Mouse (Mus musculus) embryonic facial prominence, embryonic 14.5 days (tissue): Measurements from ENCODE around the gene Ttc28. TPM values are rescaled to one million over a fixed set of nuclear protein-coding genes. Genes with fewer than 3 reads are reported as not detected.

Experiments
- ATAC-seq: fragments of 200-750 bp; cut with Nextera tagmentation; 2 replicates; pipeline ENCODE4 v1.8.0; 2017; ENCODE audit warnings: low read depth, moderate number of reproducible peaks, moderate TSS enrichment
- DNase-seq: peaks from one replicate; pipeline ENCODE4 v3.0.0-alpha.2; 2015; ENCODE audit warnings: low spot score
- H3K27ac ChIP-seq: fragments of 300-500 bp; sonication (generic); replicated peaks from 2 replicates; pipeline ENCODE4 v1.5.1; 2014; ENCODE audit warnings: low read depth, mild to moderate bottlenecking, low read length, moderate library complexity
- H3K27me3 ChIP-seq: fragments of 300-500 bp; sonication (generic); replicated peaks from 2 replicates; pipeline ENCODE4 v1.6.1; 2014; ENCODE audit warnings: low read length; ENCODE audit not compliant: control insufficient read depth, insufficient read depth
- H3K36me3 ChIP-seq: fragments of 300-500 bp; sonication (generic); 2 replicates; pipeline ENCODE4 v1.6.1; 2014; ENCODE audit warnings: low read length, mixed read lengths; ENCODE audit not compliant: control insufficient read depth, insufficient read depth
- H3K4me1 ChIP-seq: fragments of 300-500 bp; sonication (generic); 2 replicates; pipeline ENCODE4 v1.6.1; 2014; ENCODE audit warnings: antibody characterized with exemption, low read length; ENCODE audit not compliant: control insufficient read depth, insufficient read depth
- H3K4me2 ChIP-seq: fragments of 300-500 bp; sonication (generic); 2 replicates; pipeline ENCODE4 v1.6.1; 2014; ENCODE audit warnings: low read depth, mild to moderate bottlenecking, low read length, moderate library complexity, mixed read lengths
- H3K4me3 ChIP-seq: fragments of 300-500 bp; sonication (generic); 2 replicates; pipeline ENCODE4 v1.5.1; 2014; ENCODE audit warnings: low read depth, mild to moderate bottlenecking, low read length
- H3K9ac ChIP-seq: fragments of 300-500 bp; sonication (generic); 2 replicates; pipeline ENCODE4 v1.6.1; 2014; ENCODE audit warnings: low read depth, mild to moderate bottlenecking, low read length, moderate library complexity, mixed read lengths
- H3K9me3 ChIP-seq: fragments of 300-500 bp; sonication (generic); 2 replicates; pipeline ENCODE4 v1.6.1; 2016; ENCODE audit warnings: low read length; ENCODE audit not compliant: control insufficient read depth
- WGBS: fragments of 180-500 bp; shearing (Covaris S2); extraction: QIAGEN DNeasy Blood & Tissue Kit; methylation state at CpG from one replicate; pipeline ENCODE4 v1.1.7; 2014; 5-methylcytosine and 5-hydroxymethylcytosine counted together
- polyA plus RNA-seq: library from polyadenylated mRNA; unstranded; fragments of >200 nt; fragmentation: Nextera tagmentation; extraction: Ambion mirVana; gene quantifications from 2 replicates; pipeline ENCODE4 v1.2.1, GENCODE M21; 2014

The Ttc28 gene
- polyA plus RNA-seq, 1 experiment from 2014 or later: 17.4 TPM

GRCm38 (mm10) chr5:111214890-111215289 lies 335.3 kb downstream of the Ttc28 start:
- Histone ChIP-seq H3K4me1 (peaks cover 20% of the 10 kb centered on the region), H3K27ac (no peak overlapping the region)

DNA sequence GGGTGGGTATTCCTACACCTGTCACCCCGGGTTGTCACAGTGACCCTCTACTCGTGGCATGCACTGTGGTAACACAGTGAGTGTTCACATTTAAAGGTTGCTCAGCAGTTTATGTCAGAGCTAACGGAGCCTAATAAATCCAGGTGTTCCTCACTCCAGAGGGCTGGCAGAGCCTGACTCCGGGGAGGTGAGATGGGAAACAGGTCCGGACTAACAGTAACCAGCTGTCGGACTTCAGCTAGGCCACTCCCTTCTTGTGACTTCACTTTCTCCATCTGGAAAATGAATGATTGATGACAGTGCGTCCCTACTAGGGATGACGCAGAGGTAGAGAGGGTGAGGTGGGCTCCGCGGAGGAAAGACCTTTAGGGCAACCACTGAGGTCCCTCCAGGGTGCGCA lies 336.1 kb downstream of the Ttc28 start:
- H3K4me3 ChIP-seq: no peak overlapping the region
- no peaks in the 10 kb centered on the region for H3K9me3 ChIP-seq
- WGBS: 42% methylated on average over 11 of the region's 11 CpGs
- no peaks in the 10 kb centered on the region for H3K36me3 ChIP-seq
- H3K4me1 ChIP-seq: peaks cover 25% of the 10 kb centered on the region
- DNase-seq: no peak
- ATAC-seq: no peak
- no peak overlapping the region for H3K4me2 ChIP-seq
- no peaks in the 10 kb centered on the region for H3K27me3 ChIP-seq
- no peak overlapping the region for H3K9ac ChIP-seq
- no peak overlapping the region for H3K27ac ChIP-seq

More at GRCm38 (mm10) chr5:111214890-111215289, 335.3 kb downstream of the Ttc28 start:
- Histone ChIP-seq H3K9ac (no peak overlapping the region), H3K4me2 (no peak overlapping the region), H3K9me3 (no peaks in the 10 kb centered on the region), H3K36me3 (no peaks in the 10 kb centered on the region), H3K27me3 (no peaks in the 10 kb centered on the region), H3K4me3 (no peak overlapping the region)
- 53% methylated on average over 10 of the region's 13 CpGs for WGBS
- DNase-seq: no peak
- no peak for ATAC-seq

- Histone ChIP-seq H3K36me3 (no peaks in the 10 kb centered on the region), H3K27me3 (no peaks in the 10 kb centered on the region), H3K9ac (no peak overlapping the region), H3K4me3 (no peak overlapping the region), H3K27ac (no peak overlapping the region), H3K4me2 (no peak overlapping the region), H3K9me3 (no peaks in the 10 kb centered on the region), H3K4me1 (peaks cover 28% of the 10 kb centered on the region)
- DNase-seq (no peak), ATAC-seq (no peak)
- 61% methylated on average over 9 of the region's 9 CpGs for WGBS
These were observed 336.6 kb downstream of the Ttc28 start for GRCm38 (mm10) chr5:111216166-111216565.

- Histone ChIP-seq H3K4me2 (no peak overlapping the region), H3K4me3 (no peak overlapping the region), H3K9ac (no peak overlapping the region), H3K4me1 (peaks cover 30% of the 10 kb centered on the region), H3K27me3 (no peaks in the 10 kb centered on the region), H3K9me3 (no peaks in the 10 kb centered on the region), H3K36me3 (no peaks in the 10 kb centered on the region), H3K27ac (no peak overlapping the region)
- ATAC-seq (no peak), DNase-seq (no peak)
- 68% methylated on average over 18 of the region's 18 CpGs for WGBS
These were observed 338.0 kb downstream of the Ttc28 start for GRCm38 (mm10) chr5:111217447-111218110.

- Histone ChIP-seq H3K27ac (no peak overlapping the region), H3K4me1 (peaks cover 30% of the 10 kb centered on the region), H3K36me3 (peaks cover 4% of the 10 kb centered on the region), H3K9me3 (no peaks in the 10 kb centered on the region), H3K4me3 (no peak overlapping the region), H3K4me2 (no peak overlapping the region), H3K9ac (no peak overlapping the region), H3K27me3 (no peaks in the 10 kb centered on the region)
- ATAC-seq: no peak
- DNase-seq: no peak
- WGBS: 49% methylated on average over 6 of the region's 6 CpGs
These were observed 338.7 kb downstream of the Ttc28 start for GRCm38 (mm10) chr5:111218111-111218891.

DNA sequence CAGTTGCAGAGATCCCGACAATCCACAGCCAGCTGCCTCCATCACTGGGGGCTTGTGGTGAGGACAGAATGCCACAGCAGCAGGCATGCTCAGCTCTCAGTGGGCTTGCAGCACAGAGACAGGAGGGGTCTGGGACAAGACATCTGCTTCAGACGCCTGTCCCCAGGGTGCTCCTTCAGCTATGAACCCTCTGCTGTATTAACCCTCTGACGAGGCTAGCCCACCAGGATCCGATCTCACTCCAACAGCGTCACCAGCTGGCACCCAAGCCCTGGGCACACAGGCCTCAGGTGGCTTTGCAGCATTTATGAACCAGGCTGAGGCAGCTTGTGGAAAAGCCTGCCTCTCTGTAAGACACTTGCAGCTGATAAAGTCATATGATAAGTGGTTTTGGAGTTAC lies 339.4 kb downstream of the Ttc28 start:
- Histone ChIP-seq H3K4me2 (no peak overlapping the region), H3K4me3 (no peak overlapping the region), H3K9me3 (no peaks in the 10 kb centered on the region), H3K36me3 (peaks cover 11% of the 10 kb centered on the region), H3K27me3 (no peaks in the 10 kb centered on the region), H3K4me1 (peaks cover 24% of the 10 kb centered on the region), H3K9ac (no peak overlapping the region), H3K27ac (no peak overlapping the region)
- ATAC-seq (no peak), DNase-seq (no peak)
- 64% methylated on average over 5 of the region's 5 CpGs for WGBS

DNA sequence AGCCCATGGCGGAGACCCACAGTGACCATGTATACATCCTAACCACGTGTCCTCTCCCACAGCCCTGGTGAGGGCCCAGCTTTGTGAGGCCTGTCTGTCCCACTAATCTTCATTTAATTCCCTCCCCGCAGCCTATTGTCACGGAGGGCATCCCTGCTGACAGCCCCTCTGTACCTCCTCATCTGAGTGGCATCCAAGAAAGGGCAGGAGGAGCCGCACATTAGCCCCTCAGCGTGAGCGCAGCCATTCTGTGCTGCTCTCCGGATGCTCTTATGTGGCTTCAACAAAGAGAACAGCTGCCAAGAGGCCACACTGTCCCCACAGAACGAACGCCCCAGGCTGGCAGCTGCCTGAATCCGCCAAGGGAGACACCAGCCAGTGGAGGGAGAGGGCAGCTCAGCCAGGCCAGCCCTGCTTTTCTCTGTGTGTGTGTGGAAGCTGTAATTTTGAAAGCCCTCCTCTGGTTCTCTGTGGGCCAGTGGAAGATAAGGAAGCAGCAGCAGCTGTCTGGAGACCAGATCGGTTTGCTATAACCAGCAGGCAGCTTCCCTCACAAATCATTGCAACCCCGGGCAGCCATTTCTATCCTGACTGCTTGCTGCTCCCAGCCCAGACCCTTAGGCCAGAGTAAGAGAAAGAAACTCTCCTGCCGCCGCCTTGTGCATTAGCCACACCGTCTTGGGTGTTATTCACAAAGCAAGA lies 341.2 kb downstream of the Ttc28 start:
- Histone ChIP-seq H3K27me3 (no peaks in the 10 kb centered on the region), H3K4me2 (no peak overlapping the region), H3K4me1 (peaks cover 15% of the 10 kb centered on the region), H3K36me3 (peaks cover 29% of the 10 kb centered on the region), H3K9ac (0 out of 2 replicates have a peak overlapping the region, but pooled peaks have one; percentile 5), H3K4me3 (no peak overlapping the region), H3K9me3 (no peaks in the 10 kb centered on the region), H3K27ac (peak overlapping the region; percentile 82)
- DNase-seq: peak; percentile 90
- 41% methylated on average over 16 of the region's 16 CpGs for WGBS
- peak; percentile 81 for ATAC-seq

GRCm38 (mm10) chr5:111222820-111223219 lies 343.2 kb downstream of the Ttc28 start:
- Histone ChIP-seq H3K9me3 (no peaks in the 10 kb centered on the region), H3K4me2 (no peak overlapping the region), H3K27me3 (no peaks in the 10 kb centered on the region), H3K36me3 (peaks cover 40% of the 10 kb centered on the region), H3K4me1 (peaks cover 23% of the 10 kb centered on the region), H3K4me3 (no peak overlapping the region), H3K9ac (no peak overlapping the region), H3K27ac (no peak overlapping the region)
- no peak for DNase-seq
- 41% methylated on average over 11 of the region's 11 CpGs for WGBS
- no peak for ATAC-seq
